Mouse (Mus musculus) ZHBTc4 (cell line): ENCODE data around the gene Pbxip1.

Experiments used
- DNase-seq: peaks from one replicate; pipeline ENCODE4 v3.0.0-alpha.2; 2011; ENCODE audit warnings: low read depth, low spot score

The Pbxip1 gene

DNA sequence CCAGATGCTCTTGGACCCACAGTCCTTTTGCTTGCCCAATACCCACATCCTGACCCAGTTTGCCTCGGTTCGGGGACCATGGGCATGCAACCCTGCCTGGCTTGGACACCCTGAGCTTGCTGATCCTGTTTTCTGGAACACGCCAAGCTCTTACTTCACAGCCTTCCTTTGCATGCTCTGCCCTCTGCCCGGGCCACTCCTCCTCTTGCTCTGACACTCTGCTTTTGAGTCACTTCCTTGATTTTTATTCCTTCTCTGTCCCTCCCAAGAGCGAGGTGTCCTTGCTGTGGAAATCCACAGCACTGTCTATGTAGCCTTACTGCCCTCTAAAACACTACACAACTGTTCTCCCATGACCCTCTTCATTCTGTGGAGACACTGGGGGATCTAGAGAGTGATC lies 45.7 kb downstream of the Pbxip1 start:
- DNase-seq = no peak

DNA sequence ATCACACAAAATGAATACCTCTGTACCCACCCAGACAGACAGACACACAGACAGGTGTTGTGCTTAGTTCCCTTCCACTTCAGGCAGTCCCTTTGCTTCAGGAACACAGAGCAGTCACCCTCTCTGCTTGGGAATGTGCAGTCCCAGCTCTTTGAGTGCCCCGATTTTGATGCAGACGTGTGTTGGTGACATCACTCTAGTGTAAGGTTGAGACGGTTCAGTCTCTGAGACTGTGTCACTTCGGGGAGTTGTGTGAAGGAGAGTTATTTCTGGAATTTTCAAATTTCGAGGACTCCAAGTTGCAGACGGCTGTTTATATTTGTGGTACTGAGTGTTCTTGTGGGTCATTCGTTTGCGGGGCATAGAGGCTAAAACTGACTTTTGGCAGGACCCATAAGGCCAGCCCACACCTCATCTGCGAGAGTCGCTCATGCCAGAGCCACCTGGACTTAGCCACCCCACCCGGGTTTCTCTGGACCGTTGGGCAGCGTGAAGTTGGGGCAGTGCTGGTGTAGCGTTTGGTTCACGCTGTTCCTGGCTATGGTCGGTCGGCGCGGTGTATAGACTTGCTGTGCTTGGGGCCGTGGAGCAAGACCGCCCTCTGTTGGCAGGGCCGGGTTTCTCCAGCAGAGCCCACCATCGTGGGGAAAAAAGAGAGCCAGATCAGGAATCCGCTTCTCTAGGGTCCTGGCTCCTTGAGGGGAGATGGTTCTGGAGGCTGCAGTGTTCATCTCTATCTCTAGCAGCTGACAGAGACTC lies 48.4 kb downstream of the Pbxip1 start:
- peak; percentile 92 for DNase-seq

DNA sequence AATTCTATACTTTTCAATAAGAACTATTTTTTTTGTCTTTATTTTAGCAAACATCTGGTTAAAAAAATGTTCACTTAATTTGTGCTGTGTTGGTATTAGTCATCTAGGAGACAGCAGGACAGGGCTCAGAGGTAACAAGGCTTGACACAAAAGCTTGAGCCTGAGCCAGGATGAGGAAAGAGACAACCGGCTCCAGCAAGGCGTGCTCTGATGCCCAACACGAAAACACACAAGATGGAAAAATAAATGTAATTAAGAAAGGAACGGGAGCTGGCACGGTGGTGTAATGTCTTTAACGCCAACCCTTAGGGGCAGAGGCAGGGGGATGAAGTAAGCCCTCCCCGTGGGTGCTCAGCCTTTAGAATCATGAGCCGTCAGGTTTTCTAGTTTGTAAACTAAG lies 49.6 kb downstream of the Pbxip1 start:
- no peak for DNase-seq

DNA sequence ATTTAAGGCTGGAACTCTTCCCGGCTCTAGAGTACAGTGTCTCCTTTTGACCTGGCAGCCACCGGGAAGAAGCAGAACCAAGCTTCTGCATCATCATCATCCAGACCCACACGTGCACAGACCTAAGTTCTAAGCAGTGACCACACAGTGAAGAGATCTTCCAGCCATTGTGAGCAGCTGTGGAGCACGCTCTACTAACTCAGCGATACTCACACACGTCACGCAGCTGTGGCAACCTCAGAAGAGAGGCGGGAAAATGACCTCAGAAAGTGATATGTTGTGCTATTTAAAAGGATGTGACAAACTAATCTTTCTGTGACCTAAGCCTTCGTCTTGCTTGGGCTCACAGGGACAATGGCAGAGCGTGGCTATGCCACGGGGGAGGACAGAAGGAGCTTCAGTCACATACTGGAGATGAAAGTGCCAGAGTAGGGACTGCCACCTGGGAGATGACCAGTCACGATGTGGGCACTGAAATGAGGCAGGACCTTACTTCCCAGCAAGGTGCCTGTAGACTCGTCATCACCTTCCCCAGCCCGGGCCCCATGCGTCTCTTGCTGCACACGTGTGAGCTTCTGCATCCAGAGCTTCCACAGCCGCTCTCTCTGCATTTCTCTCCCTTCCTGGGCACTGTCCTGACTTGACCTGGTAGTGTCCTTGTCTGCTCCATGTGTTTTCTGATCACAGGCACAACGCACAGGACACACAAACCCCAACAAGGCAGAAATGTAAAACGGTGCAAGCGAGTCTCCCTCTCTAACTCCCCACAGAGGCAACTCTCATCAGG lies 50.6 kb downstream of the Pbxip1 start:
- DNase-seq = no peak

DNA sequence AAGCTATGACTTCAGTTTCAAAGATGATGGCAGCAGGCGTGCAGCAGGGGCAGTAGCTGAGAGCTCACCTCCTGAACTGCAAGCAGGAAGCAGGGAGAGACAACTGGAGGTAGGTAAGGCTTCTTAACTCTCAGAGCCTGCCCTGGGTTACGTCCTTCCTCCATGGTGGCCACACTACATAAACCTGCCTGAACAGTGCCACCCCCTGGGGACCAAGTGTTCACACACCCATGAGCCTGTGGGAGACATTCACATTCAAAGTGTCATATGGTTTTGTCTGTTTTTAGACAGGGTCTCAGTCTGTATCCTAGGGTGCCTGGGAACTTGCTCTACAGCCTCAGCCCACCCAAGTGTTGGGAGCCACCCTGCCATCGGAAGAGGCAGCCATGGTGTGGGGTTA lies 54.3 kb downstream of the Pbxip1 start:
- peak; percentile 68 for DNase-seq

DNA sequence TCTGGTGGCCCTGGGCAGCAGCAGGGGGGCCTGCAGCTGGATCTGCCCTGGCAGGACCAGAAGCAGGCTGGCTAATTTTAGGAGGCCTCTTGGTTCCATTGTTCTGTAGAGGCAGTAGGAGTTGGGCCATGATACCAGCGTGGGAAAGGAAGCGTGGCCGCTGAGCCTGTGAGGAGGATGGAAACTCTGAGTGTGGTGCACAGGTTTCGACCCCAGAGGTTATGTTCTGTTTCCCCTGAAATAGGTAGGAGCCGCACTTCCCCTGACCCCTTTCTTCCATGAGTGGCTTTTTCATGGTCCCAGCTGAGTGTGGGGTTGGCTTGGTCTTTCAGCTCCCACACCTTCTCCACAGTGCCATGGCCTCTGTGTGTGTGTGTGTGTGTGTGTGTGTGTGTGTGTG lies 55.1 kb downstream of the Pbxip1 start:
- DNase-seq = no peak

DNA sequence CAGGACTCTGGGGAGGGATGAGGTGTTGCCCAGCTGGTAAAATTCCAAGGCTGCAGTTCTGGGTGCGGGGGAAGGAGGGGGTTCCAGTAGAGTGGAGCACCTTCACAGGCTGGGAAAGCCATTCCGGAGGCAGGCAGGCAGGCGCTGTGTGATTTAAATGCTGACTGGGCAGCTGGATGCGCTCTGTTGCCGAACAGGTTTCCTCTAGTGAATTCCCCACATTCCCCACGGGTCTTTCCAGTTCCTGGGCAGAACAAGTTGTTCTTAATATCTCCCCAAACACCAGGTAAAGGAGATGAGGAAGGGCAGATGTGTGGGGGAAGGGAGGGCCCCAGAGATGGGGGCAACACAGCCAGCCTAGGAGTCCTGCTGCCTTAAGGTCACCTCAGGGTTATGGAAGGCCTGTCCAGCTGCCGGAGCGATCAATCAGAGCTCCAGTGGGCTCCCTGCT lies 56.2 kb downstream of the Pbxip1 start:
- no peak for DNase-seq

DNA sequence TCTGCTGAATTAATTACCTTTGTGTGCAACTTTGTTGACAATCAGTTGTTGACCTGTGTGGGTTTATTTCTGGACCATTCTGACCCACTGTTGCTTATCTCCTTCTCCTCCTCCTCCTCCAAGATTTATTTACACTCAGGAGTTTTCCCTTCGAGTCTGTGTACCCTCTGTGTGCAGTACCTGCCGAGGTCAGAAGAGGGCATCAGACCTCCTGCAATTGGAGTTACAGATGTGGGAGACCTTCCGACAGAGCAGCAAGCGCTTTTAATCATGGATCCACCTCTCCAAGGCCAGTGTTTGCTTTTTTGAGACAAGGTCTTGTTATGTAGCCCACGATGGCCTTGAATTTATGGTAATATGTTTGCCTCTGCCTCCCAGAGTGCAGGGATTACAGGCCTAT lies 58.1 kb downstream of the Pbxip1 start:
- DNase-seq = peak; percentile 74

DNA sequence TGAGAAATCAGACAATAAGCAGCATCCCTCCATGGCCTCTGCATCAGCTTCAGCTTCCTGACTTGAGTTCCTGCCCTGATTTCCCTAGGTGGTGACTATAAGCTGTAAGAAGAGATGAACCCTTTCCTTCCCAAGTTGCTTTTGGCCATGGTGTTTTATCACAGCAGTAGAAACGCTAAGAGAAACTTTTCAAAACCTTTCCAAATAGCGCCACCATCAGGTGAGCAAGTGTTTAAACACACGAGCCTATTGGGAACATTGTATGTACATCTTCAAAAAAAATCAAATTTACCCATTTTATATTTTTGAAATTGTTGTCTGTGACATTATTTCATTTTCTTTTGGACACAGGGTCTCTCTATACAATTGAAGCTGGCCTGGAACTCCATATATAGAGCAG lies 59.9 kb downstream of the Pbxip1 start:
- peak; percentile 53 for DNase-seq

DNA sequence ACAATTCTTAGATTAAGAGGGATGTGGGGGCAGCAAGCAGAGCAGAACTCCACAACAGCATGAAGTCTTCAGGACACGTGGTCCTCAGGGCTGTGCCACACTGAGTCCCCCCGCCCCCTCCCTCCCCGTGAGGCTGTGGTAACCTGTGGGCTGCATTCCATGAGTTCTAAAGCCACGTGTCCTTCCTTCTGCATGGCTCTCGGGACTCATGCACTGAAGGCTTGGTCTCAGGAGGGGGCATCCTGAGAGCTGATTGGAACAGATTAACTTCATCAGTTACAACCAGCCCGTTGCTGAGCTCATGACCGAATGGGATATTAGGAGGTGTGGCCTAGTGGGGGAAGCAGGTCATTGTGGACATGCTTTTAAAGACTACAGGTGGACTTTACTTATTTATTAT lies 63.2 kb downstream of the Pbxip1 start:
- peak; percentile 58 for DNase-seq
